Mouse (Mus musculus) heart, embryonic 11.5 days (tissue): ENCODE measurements around the gene Apba2. TPM values are rescaled to one million over a fixed set of nuclear protein-coding genes. Genes with fewer than 3 reads are reported as not detected.

Experiments used
- ATAC-seq: fragments of 200-750 bp; cut with Nextera tagmentation; replicated peaks from 2 replicates; pipeline ENCODE4 v1.8.0; 2017; ENCODE audit warnings: moderate library complexity; ENCODE audit not compliant: insufficient number of reproducible peaks, low FRiP score, low TSS enrichment
- H3K27ac ChIP-seq: fragments of 300-500 bp; sonication (generic); 2 replicates; pipeline ENCODE4 v1.5.1; 2014; ENCODE audit warnings: mild to moderate bottlenecking, low read depth, low read length
- H3K27me3 ChIP-seq: fragments of 300-500 bp; sonication (generic); 2 replicates; pipeline ENCODE4 v1.6.1; 2014; ENCODE audit warnings: mild to moderate bottlenecking, low read length, mixed read lengths; ENCODE audit not compliant: control insufficient read depth, insufficient read depth
- H3K36me3 ChIP-seq: fragments of 300-500 bp; sonication (generic); 2 replicates; pipeline ENCODE4 v1.6.1; 2014; ENCODE audit warnings: mild to moderate bottlenecking, low read length, moderate library complexity, mixed read lengths; ENCODE audit not compliant: control insufficient read depth, insufficient read depth
- H3K4me1 ChIP-seq: fragments of 300-500 bp; sonication (generic); 2 replicates; pipeline ENCODE4 v1.6.1; 2014; ENCODE audit warnings: low read length; ENCODE audit not compliant: control insufficient read depth, insufficient read depth
- H3K4me2 ChIP-seq: fragments of 300-500 bp; sonication (generic); 2 replicates; pipeline ENCODE4 v1.6.1; 2014; ENCODE audit warnings: mild to moderate bottlenecking, moderate library complexity
- H3K4me3 ChIP-seq: fragments of 300-500 bp; sonication (generic); 2 replicates; pipeline ENCODE4 v1.5.1; 2014; ENCODE audit warnings: low read depth, low read length
- H3K9ac ChIP-seq: fragments of 300-500 bp; sonication (generic); 2 replicates; pipeline ENCODE4 v1.6.1; 2014; ENCODE audit warnings: mild to moderate bottlenecking, low read depth, low read length, moderate library complexity
- H3K9me3 ChIP-seq: fragments of 300-500 bp; sonication (generic); replicated peaks from 2 replicates; pipeline ENCODE4 v1.6.1; 2016; ENCODE audit warnings: low read length; ENCODE audit not compliant: control insufficient read depth
- WGBS: fragments of 180-500 bp; shearing (Covaris S2); extraction: QIAGEN DNeasy Blood & Tissue Kit; methylation state at CpG from one replicate; pipeline ENCODE4 v1.1.7; 2014; ENCODE audit not compliant: insufficient replicate concordance; 5-methylcytosine and 5-hydroxymethylcytosine counted together
- polyA plus RNA-seq: library from polyadenylated mRNA; unstranded; fragments of >200 nt; fragmentation: Nextera tagmentation; extraction: Ambion mirVana; gene quantifications from 2 replicates; pipeline ENCODE4 v1.2.1, GENCODE M21; 2014

Apba2 gene
- polyA plus RNA-seq, 1 experiment from 2014 or later, result 1.3 TPM

- no peak for ATAC-seq
- no peaks in the 10 kb centered on the region for H3K9me3 ChIP-seq
- H3K36me3 ChIP-seq, result no peaks in the 10 kb centered on the region
- H3K4me3 ChIP-seq, result no peak overlapping the region
- H3K27ac ChIP-seq, result no peak overlapping the region
- no peaks in the 10 kb centered on the region for H3K27me3 ChIP-seq
- H3K4me2 ChIP-seq, result no peak overlapping the region
- H3K9ac ChIP-seq, result no peak overlapping the region
- 87% methylated on average over 4 of the region's 4 CpGs for WGBS
- no peaks in the 10 kb centered on the region for H3K4me1 ChIP-seq
These were observed 17.6 kb downstream of the Apba2 start for GRCm38 (mm10) chr7:64519091-64519490.

- Histone ChIP-seq H3K9ac (no peak overlapping the region), H3K27ac (no peak overlapping the region), H3K4me3 (no peak overlapping the region), H3K36me3 (no peaks in the 10 kb centered on the region), H3K4me2 (no peak overlapping the region), H3K4me1 (no peaks in the 10 kb centered on the region), H3K9me3 (no peaks in the 10 kb centered on the region), H3K27me3 (no peaks in the 10 kb centered on the region)
- no peak for ATAC-seq
- 66% methylated on average over 5 of the region's 5 CpGs for WGBS
These were observed 18.0 kb downstream of the Apba2 start for GRCm38 (mm10) chr7:64519521-64519920.

- no peak for ATAC-seq
- no peaks in the 10 kb centered on the region for H3K4me1 ChIP-seq
- no peak overlapping the region for H3K4me3 ChIP-seq
- H3K36me3 ChIP-seq, result no peaks in the 10 kb centered on the region
- 78% methylated on average over 5 of the region's 5 CpGs for WGBS
- no peak overlapping the region for H3K9ac ChIP-seq
- H3K4me2 ChIP-seq, result no peak overlapping the region
- no peaks in the 10 kb centered on the region for H3K27me3 ChIP-seq
- no peaks in the 10 kb centered on the region for H3K9me3 ChIP-seq
- no peak overlapping the region for H3K27ac ChIP-seq
These were observed 20.3 kb downstream of the Apba2 start for GRCm38 (mm10) chr7:64521695-64522408.

GRCm38 (mm10) chr7:64522409-64522730, 20.9 kb downstream of the Apba2 start:
- H3K4me3 ChIP-seq, result no peak overlapping the region
- H3K27me3 ChIP-seq, result no peaks in the 10 kb centered on the region
- no peak overlapping the region for H3K27ac ChIP-seq
- no peaks in the 10 kb centered on the region for H3K4me1 ChIP-seq
- H3K9me3 ChIP-seq, result no peaks in the 10 kb centered on the region
- no peak overlapping the region for H3K4me2 ChIP-seq
- H3K9ac ChIP-seq, result no peak overlapping the region
- WGBS, result 30% methylated on average over 1 of the region's 1 CpGs
- ATAC-seq, result no peak
- H3K36me3 ChIP-seq, result no peaks in the 10 kb centered on the region

- no peak overlapping the region for H3K9ac ChIP-seq
- H3K4me3 ChIP-seq, result no peak overlapping the region
- H3K4me1 ChIP-seq, result no peaks in the 10 kb centered on the region
- no peak overlapping the region for H3K4me2 ChIP-seq
- ATAC-seq, result no peak
- no peaks in the 10 kb centered on the region for H3K9me3 ChIP-seq
- no peaks in the 10 kb centered on the region for H3K27me3 ChIP-seq
- H3K36me3 ChIP-seq, result no peaks in the 10 kb centered on the region
- WGBS, result 88% methylated on average over 1 of the region's 1 CpGs
- no peak overlapping the region for H3K27ac ChIP-seq
These were observed 29.8 kb downstream of the Apba2 start for GRCm38 (mm10) chr7:64531297-64531696.

GRCm38 (mm10) chr7:64533374-64533773, 31.9 kb downstream of the Apba2 start:
- Histone ChIP-seq H3K4me1 (no peaks in the 10 kb centered on the region), H3K9ac (no peak overlapping the region), H3K4me2 (no peak overlapping the region), H3K9me3 (no peaks in the 10 kb centered on the region), H3K4me3 (no peak overlapping the region), H3K27me3 (no peaks in the 10 kb centered on the region), H3K27ac (no peak overlapping the region), H3K36me3 (no peaks in the 10 kb centered on the region)
- 76% methylated on average over 6 of the region's 6 CpGs for whole genome bisulfite sequencing
- no peak for ATAC-seq

GRCm38 (mm10) chr7:64535269-64535668, 33.8 kb downstream of the Apba2 start:
- ATAC-seq, result no peak
- Histone ChIP-seq H3K36me3 (no peaks in the 10 kb centered on the region), H3K27me3 (no peaks in the 10 kb centered on the region), H3K27ac (no peak overlapping the region), H3K4me1 (no peaks in the 10 kb centered on the region), H3K9me3 (no peaks in the 10 kb centered on the region), H3K4me3 (no peak overlapping the region), H3K9ac (no peak overlapping the region), H3K4me2 (no peak overlapping the region)
- 67% methylated on average over 2 of the region's 2 CpGs for WGBS

GRCm38 (mm10) chr7:64539450-64540148, 38.1 kb downstream of the Apba2 start:
- Histone ChIP-seq H3K9me3 (no peaks in the 10 kb centered on the region), H3K27me3 (no peaks in the 10 kb centered on the region), H3K27ac (no peak overlapping the region), H3K9ac (no peak overlapping the region), H3K4me3 (no peak overlapping the region), H3K4me1 (no peaks in the 10 kb centered on the region), H3K36me3 (no peaks in the 10 kb centered on the region), H3K4me2 (no peak overlapping the region)
- WGBS, result 40% methylated on average over 10 of the region's 10 CpGs
- no peak for ATAC-seq

- Histone ChIP-seq H3K9ac (no peak overlapping the region), H3K4me3 (no peak overlapping the region), H3K4me2 (no peak overlapping the region), H3K4me1 (no peaks in the 10 kb centered on the region), H3K27me3 (no peaks in the 10 kb centered on the region), H3K9me3 (no peaks in the 10 kb centered on the region), H3K27ac (no peak overlapping the region), H3K36me3 (no peaks in the 10 kb centered on the region)
- ATAC-seq, result no peak
- 66% methylated on average over 8 of the region's 8 CpGs for WGBS
These were observed 45.3 kb downstream of the Apba2 start for GRCm38 (mm10) chr7:64546801-64547200.
